Mouse (Mus musculus) gastrocnemius, postnatal 25 days (tissue): ENCODE measurements around the gene Frem1. TPM values are rescaled to one million over a fixed set of nuclear protein-coding genes. Genes with fewer than 3 reads are reported as not detected.
A peak's percentile ranks its signal among the peaks of the same experiment; 100 is the strongest.

Source experiments
- DNase-seq: peaks from one replicate; pipeline ENCODE4 v3.0.0; 2022
- total RNA-seq, 2 experiments: library from RNA; stranded (reverse); gene quantifications; 1 replicate in 1 of 2; 2 replicates in 1 of 2; pipeline ENCODE4 v1.2.3; 2021

Frem1 gene
- total RNA-seq, 2 experiments from 2014 or later = 0.64 to 1.7 TPM

DNA sequence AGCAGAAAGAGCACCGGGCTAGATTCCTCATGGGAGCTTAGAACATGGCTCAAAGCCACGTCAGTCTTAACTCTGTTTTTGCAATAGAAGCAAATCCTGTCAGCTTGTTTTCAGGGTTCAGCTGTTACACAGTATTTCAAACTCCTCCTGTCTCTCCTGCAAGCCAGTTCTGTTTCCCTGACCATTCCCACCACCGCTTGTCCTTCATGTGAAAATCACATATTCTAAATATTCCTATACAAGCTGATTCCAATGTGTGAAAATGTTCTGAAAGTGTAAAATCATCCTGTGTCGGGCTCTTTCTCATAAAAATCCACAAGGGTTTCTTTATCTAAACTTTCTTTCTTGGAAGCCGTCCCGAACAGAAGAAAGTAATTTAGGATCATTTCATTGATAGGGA, 22.0 kb downstream of the Frem1 start:
- no peak for DNase-seq

- DNase-seq = no peak
Observed at GRCm38 (mm10) chr4:83020759-83021555, 31.2 kb downstream of the Frem1 start.

DNA sequence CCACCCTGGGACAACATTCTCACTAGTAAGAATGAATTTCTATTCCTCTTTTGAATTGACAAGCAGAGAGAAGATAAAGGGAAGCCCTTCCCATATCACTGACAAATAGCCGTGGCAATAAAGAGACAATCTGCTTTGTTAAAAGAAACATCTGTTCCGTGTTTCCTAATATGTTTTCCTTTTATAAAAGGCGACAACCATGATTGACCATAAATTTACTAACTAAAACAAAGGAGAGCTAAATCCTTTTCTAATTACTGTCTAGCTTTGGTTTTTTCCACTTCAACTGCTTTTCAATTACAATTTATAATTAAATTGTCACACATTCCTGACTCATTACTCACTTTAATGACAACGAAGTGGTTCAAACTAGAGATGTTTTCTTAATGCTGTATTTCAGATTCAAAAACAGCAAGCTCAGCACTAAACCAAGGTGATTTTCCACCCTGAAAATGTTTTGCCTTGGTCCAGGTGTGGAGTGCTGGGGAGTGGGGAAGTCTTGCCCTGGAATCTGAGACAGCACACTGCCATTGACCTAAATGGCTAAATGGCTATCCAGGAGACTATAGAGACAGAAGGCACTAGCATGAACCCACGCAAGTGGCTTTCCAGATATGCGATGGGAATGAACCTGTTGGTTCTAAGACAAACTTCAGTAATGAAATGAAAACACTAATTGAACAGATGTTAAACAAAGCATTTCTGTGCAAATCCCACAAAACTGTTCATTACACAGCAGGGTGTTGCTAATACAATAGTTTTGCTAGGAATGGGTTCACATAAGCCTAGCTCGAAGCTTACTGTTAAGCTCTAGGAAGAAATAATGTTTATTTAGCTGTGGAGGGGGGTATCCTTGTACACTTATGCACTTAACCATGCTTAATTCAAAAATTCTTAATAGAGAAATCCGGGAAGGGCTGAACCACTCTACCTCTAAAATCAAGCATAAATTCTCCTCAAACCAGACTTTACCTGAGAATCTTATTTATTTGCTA, 33.7 kb downstream of the Frem1 start:
- no peak for DNase-seq

GRCm38 (mm10) chr4:83014538-83014937, 37.6 kb downstream of the Frem1 start:
- no peak for DNase-seq

DNA sequence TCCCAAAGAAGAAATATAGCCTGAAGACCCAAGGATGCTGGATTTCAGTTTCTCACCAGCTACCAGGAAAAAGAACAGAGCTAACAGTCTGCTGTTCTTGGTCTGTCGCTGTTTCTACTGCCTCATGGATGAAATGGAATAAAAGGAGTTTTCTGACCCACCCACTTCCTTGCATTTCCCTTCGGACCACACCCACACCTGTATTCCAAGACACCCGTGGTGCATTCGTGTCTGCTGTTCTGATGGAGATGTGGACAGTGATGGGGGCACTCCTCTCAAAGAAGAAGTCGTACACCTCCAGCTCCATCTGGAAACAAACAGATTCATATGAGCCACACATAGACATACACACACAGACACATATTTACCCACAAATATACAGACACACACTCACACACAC, 48.1 kb downstream of the Frem1 start:
- no peak for DNase-seq

GRCm38 (mm10) chr4:82992042-82992441, 60.1 kb downstream of the Frem1 start:
- DNase-seq = no peak

GRCm38 (mm10) chr4:82990973-82991695, 61.0 kb downstream of the Frem1 start:
- no peak for DNase-seq

GRCm38 (mm10) chr4:82972381-82972780, 79.8 kb downstream of the Frem1 start:
- DNase-seq = no peak

- no peak for DNase-seq
Observed at GRCm38 (mm10) chr4:82970901-82971648, 81.1 kb downstream of the Frem1 start.

DNA sequence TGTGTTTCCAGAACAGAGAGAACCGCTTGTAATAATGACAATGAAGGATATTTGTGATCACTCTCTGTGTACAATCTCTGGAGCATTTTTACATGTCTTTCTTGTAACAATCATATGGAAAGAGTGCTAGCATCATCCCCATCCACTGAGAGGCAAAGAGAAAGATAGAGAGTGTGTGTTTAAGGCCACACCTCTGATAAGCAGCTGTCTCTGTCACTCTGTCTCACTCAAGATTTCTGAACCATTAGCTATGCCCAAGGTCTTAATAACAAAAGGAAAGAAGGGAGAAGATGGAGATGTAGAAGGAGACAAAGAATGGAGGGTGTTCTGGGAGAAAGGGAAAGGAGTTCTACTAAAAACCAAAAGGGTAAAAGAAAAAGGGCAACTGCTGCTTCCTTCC, 91.1 kb downstream of the Frem1 start:
- DNase-seq = no peak

DNA sequence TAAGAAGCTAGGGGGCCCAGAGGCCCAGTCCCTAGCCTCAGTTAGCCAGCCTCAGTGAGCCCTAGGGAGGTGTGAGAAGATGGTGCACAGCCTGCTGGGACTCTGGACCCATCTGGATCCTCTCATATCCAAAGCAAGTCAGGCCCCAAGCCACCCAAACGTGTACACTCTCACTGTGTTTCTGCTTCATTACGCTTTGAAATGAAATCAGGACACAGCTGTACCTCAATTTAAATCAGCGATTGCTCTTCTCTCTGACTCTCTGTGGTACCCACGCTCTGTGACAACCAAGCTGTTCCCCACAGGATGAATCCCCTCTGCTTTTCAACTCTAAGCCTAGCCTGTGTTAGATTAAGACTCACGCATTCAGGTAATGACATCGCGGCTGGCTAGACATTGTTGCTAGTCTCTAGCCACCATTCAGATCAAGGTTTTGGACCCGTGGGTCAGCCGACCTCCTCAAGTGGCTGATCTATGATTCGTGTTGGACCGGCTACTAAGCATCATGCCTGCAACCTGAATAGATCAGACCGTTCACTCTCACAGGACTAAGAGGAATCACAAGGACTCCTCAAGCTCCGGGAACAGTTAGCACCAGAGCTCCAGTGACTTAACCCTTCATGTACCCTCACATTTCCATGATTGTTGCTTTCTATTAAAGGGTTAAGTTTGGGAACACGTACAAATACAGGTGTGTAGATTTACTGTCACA, 94.2 kb downstream of the Frem1 start:
- no peak for DNase-seq

DNA sequence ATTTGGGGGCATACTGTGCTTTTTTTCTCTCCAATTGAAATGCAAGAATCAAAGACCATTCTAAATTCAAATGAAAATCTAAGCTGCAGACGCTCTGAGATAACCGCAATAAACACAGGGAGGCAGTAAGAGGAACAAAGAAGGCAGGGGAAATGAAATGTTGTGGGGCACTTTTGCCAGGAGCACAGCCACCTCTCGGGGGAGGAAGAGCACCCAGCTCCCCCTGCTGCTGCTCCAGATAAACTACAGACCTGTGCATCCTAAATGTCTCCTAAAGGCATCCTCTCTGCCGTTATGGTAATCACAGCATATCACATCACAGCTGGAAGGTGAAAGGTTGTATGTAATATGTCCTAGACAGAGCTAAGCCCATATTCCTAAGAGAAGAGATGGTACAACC, 98.1 kb downstream of the Frem1 start:
- DNase-seq = no peak

GRCm38 (mm10) chr4:82949511-82949910, 102.6 kb downstream of the Frem1 start:
- DNase-seq = no peak

- DNase-seq = no peak
Observed at GRCm38 (mm10) chr4:82946721-82947120, 105.4 kb downstream of the Frem1 start.

DNA sequence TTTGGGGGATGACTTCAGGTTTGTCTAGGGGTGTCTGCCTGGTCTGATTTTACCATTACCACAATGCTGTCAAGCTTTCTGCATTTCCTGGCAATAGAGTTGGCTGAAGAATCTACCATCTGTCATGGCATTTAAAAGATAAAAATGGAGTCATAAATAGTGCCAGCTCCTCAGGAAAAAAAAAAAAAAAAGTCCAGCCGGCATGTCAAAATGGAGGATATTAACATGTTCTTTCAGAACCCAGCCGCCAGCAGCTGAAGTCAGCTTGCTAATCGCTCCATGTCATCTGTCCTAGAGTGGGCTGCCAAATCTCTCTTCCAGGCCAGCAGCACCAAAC, 105.9 kb downstream of the Frem1 start:
- no peak for DNase-seq

GRCm38 (mm10) chr4:82945572-82946275, 106.4 kb downstream of the Frem1 start:
- no peak for DNase-seq

DNA sequence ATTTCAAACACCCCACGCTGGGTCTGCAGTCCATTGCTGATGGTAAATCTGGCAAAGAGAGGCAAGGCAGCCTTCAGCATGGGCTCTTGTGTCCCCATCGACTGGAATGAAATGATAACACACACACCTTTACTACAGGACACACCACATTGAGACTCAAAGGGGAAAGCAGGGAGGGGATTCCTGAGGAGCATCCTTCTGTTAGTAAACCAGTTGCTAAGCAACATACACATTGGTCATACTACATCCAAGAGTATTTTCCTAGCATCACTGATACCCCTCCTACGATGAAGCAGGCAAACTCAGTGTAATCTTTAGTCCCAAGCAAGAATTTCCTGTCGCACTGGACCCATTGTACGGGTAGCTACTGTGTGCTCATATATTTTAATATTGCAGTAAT, 111.5 kb downstream of the Frem1 start:
- no peak for DNase-seq

GRCm38 (mm10) chr4:82940248-82940647, 111.9 kb downstream of the Frem1 start:
- no peak for DNase-seq

- peak; percentile 20 for DNase-seq
Observed at GRCm38 (mm10) chr4:82934308-82934707, 117.8 kb downstream of the Frem1 start.

GRCm38 (mm10) chr4:82933698-82934210, 118.4 kb downstream of the Frem1 start:
- peak; percentile 25 for DNase-seq
